Mouse (Mus musculus): ENCODE results near the gene Rad23b.
"Not testable (repeated sequence)": the region's sequence is repeated elsewhere in the genome, so short reads cannot be mapped to it uniquely, and the experiment has no call there.

The Rad23b gene

GRCm38 (mm10) chr4:55349452-55350218, at the start of gene Rad23b:
Gene Rad23b (plus strand): TSS chr4:55350043.
- peak; percentile 100 for DNase-seq (ENCODE audit: low spot score)

GRCm38 (mm10) chr4:55304121-55304520, 45.7 kb upstream of the Rad23b start:
- DNase-seq (ENCODE audit: low spot score) = no peak

- no peak for DNase-seq (ENCODE audit: low spot score)
These were observed 43.2 kb upstream of the Rad23b start for GRCm38 (mm10) chr4:55306636-55307035.

DNA sequence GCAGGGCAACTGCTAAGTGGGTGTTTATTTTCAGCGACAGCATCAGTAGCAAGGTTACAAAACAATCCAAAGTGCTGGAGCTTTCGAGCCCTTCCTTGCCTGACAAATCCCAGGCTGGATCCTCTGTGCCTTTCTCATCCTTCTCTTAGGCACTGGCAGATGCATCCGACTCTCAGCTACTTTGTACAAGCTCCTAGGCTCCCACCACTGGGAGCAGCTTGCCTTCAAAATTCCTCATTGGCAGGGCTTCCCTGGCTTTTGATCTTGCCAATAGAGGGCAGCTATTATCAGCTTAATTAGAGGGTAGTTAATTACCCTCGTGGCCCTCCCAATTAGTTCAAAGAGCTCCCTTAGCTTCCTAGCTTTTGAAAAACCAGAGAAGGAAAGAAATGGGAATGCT, 33.1 kb upstream of the Rad23b start:
- no peak for DNase-seq (ENCODE audit: low spot score)

DNA sequence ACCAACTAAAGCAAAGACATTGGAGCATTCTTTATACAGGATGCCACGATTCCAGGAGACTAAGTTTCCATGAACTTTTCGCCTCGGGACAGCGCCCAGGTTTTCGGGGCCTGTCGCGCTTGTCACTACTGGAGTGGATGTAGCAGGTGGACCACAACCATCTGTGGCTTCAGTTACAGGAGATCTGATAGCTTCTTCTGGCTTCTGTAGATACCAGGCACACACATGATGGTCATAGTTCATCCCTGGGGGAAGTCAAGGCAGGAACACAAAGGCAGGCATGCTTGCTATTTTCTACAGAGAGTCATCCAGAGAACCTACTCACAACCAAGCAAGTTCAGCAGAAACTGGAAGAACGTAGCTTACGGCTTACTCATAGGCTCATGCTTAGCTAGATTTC, 31.5 kb upstream of the Rad23b start:
- not testable (repeated sequence) for DNase-seq (ENCODE audit: low spot score)

DNA sequence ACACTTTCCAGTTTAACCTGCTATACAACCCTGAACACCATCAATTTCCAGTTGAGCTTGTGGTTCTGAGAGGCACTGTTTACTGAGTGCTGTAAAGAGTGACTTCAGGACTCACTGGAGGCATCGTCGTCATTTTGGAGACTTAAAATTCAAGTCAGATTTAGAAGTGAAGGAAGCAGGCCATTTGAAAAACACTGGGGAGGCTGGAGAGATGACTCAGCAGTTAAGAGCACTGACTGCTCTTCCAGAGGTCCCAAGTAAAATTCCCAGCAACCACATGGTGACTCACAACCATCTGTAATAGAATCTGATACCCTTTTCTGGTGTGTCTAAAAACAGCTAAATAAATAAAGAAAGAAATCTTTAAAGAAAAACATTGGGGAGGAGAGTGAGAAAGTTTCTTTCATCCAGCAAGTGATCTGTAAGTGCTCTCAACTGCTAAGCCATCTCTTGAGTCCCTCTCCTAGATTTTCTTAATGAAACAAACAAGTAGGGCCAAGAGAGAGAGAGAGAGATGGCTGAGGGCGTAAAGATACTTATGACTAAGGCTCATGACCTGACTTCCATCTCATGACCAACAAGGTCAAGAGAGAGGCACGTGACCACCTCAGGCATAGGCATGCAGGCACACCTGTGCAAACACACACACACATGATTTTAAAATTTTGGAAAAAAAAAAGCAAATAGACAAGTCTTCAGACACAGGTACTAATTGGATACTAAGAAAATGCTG, 23.9 kb upstream of the Rad23b start:
- no peak for DNase-seq (ENCODE audit: low spot score)

GRCm38 (mm10) chr4:55327508-55327907, 22.3 kb upstream of the Rad23b start:
- no peak for DNase-seq (ENCODE audit: low spot score)

DNA sequence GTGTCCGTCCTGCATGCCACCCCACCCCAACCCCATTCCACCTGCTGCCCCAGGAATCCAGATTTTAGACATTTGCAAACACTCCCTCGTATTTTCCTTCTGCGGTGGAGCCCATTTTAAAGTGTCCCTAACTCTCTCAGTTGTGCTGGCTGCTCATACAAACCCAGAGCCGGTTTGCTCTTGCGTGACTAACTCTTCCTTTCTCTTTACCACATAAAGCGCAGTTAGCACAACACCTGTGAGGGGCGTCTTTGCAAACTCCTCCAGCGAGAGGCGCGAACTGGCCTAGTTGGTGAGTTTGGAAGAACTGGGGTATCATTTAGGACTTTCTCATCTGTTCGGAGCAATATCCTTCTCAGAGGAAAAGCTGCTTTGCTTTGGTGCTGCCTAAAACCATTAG, 21.4 kb upstream of the Rad23b start:
- DNase-seq (ENCODE audit: low spot score) = no peak

- not testable (repeated sequence) for DNase-seq (ENCODE audit: low spot score)
These were observed 20.9 kb upstream of the Rad23b start for GRCm38 (mm10) chr4:55328928-55329327.

DNA sequence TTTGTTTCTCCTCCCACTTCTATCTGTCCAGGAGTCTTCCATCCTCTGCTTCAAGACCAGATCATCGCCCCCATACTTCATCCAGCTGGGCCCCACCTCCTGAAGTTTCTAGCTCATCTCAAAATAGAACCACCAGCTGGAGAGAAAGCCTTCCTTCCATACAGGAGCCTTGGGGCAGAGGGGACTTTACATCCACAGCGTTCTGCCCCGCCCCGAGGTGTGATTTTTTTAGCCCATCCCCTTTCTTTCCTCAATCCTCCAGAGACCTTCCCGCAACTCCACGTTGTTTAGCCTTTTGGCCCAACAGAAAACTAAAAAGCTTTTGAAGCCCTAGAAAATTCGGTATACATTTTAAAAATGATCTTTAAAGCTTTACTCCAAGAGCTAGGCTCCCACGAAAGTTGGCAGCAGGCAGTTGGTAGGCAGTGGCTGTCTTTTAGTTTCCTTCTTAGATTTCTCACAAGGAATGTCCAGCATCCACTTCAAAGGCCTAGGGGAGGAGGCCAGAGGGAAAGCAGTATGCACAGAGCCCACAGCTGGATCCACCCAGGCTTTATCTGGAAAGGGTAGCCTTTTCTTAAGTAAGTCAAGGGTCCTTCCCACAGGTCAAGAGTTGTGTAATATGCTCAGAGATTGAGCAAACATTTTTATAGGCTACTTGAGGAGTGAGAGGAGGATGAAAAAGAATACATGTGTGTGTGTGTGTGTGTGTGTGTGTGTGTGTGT, 20.1 kb upstream of the Rad23b start:
- DNase-seq (ENCODE audit: low spot score) = no peak

DNA sequence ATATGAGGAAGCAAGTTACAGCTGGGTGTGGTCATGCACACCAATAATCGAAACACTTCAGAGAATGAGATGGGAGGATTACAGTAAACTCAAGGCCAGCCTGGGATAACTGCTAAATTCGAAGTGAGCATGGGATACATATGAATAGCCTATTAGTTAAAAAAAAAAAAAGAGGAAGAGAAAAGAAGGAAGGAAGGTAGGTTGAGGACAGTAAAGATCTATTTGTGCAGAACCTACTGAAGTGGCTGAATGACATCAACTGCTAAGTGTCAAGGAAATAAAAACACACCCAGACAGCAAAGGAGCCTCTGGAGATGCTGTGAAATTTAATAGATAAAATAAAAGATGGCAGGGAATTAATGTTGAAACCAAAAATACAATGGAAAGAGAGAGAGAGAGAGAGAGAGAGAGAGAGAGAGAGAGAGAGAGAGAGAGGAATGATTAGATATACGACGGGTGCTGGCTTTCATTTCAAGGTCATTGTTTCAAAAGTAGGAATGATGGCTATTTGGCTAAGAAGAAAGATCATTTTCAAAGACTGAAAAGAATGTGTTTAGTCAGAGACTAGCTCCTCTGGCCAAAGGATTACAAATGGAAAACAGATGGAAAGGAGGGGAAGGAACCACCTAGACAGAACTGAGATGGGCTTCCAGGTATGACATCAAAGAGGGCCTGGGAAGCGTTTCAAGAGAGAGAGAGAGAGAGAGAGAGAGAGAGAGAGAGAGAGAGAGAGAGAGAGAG, 14.6 kb upstream of the Rad23b start:
- DNase-seq (ENCODE audit: low spot score) = no peak

DNA sequence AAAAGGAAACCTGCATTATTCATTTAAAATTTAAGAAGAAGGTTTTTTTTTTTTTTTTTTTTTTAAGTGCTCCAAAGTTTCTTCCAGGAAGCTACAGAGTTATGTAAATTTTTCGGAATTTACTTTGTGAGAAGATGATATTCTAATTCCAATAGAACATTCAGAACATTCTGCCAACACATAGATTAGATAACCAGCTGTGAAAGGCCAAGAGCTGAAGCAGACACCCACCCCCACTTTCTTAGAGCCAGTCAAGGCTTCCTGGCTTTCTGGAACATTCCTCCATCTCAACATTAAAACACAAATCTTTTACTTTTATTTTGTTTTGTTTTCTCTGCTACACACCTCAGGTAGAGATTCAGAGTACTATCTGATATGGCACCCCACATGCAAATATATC, 10.9 kb upstream of the Rad23b start:
- no peak for DNase-seq (ENCODE audit: low spot score)

DNA sequence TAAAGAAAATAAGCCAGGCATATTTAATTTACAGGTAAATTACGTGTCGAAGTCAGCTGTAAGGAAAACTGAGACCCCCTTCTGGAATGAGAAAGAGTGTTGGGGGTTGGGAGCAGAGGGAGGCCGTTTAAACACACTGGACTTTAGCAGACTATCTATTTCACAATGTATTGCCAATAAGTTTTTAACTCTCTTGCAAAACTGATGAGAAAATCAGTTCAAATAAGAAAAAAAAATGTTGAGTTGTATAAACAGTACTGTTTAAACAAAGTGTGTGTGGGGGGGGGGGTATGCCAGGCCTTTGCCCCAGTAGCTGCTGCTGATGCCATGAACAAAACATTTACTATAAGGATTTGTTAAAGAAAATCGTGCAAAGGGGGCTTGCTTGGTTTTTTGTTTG, 10.5 kb upstream of the Rad23b start:
- DNase-seq (ENCODE audit: low spot score) = no peak

- no peak for DNase-seq (ENCODE audit: low spot score)
These were observed 8.0 kb upstream of the Rad23b start for GRCm38 (mm10) chr4:55341797-55342196.

GRCm38 (mm10) chr4:55342602-55343001, 7.2 kb upstream of the Rad23b start:
- no peak for DNase-seq (ENCODE audit: low spot score)

DNA sequence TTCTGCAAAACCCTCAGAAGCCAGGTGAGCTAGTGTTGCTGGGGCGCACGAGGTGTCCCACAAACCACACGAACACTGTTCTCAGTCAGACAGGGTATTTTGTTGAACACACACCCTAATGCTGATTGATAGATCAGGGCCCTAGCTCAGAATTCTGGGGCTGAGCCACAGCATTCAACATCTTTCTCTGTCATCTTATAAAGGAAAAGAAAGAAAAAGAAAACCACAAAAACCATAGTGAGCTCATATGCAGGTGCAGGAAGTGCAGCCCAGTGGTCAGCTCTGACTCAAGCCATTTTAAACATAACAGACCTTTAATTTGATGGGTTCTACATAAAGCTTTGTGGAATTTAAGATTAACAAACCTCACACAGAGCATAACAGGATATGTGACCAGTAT, 6.6 kb upstream of the Rad23b start:
- DNase-seq (ENCODE audit: low spot score) = no peak

DNA sequence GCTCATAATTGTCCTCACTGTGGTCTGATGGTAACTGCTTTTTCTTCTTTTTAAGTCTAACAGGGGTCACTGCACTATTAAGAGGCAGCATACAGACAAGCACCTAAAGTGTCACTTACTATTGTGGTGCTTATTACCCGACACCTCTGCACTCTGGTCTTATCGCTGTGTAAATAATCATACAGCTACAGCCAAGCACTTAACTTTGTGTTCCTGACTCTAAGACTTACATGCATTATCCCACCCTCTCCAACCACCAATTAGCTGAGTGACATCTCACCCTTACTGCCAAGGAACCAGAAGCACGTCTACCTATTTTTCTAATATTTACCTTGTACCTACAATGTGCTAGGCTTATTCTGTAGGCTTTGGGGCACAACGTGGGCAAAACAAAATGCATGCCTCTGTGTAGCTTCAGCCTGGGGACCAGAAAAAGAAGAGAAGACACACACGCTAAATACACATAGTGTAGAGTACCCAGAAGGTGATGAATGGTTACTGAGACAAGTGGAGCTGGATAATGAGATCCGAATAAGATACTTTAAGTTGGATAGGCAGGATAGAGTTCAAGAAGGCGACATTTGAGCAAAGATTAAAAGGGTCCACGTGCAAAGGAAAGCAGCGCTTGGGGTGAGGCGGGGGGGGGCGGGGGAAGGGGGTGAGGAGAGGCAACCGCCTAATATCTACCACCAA, 938 bp upstream of the Rad23b start:
- DNase-seq (ENCODE audit: low spot score) = no peak

GRCm38 (mm10) chr4:55350219-55350931, 532 bp downstream of the Rad23b start:
- DNase-seq (ENCODE audit: low spot score) = no peak

DNA sequence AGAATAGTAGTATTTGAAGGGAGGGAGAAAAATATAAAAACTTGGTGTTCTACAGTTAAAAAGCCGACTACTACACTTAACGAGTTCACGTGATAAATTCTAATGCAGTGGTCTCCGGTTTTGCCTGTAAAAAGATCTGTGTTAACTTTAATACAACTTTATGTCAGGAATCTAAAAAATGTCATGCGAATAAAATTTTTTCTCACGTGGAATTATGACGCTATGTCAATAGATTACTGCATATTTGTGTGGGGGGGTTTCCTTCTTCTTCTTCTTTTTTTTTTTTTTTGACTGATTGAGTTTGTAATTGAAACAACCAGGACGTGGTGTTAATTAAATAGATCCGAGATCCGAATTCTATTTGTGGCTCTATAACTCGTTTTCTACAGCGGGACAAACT, 1.2 kb downstream of the Rad23b start:
- no peak for DNase-seq (ENCODE audit: low spot score)

DNA sequence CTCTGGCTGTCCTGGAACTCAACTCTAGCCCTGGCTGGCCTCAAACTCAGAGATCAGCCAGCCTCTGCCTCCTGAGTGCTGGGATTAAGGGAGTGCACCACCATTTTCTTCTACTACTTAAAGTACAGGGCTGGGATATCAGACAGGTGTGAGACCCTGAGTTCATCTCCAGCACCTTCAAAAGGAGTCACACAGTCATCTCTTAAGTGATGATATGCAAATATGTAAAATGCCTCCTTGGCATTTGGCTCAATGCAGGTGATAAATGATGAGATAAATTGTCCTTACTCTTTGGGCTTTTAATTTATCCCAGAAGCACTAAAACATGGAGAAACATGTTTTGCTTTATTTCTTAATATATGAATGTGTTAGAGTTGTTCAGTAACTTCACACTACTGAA, 2.0 kb downstream of the Rad23b start:
- no peak for DNase-seq (ENCODE audit: low spot score)

GRCm38 (mm10) chr4:55354038-55354437, 4.2 kb downstream of the Rad23b start:
- no peak for DNase-seq (ENCODE audit: low spot score)

Data from layer of hippocampus, adult 11-12 months (tissue).